Mouse (Mus musculus) CD4-positive, CD25-positive, alpha-beta regulatory T cell, adult 4 months (primary cell): Measurements from ENCODE around the gene Sppl2b. TPM values are rescaled to one million over a fixed set of nuclear protein-coding genes. Genes with fewer than 3 reads are reported as not detected.
A peak's percentile ranks its signal among the peaks of the same experiment; 100 is the strongest.

ENCODE experiments used
- ATAC-seq: one replicate; pipeline ENCODE4 v1.8.0; 2017
- polyA plus RNA-seq, 2 experiments: library from polyadenylated mRNA; unstranded; fragments of 100-300 nt; shearing (Covaris generic); gene quantifications; one replicate each; pipeline ENCODE4 v1.2.1; 2017

The Sppl2b gene
- polyA plus RNA-seq, 2 experiments from 2014 or later: 12.2 to 22.2 TPM

DNA sequence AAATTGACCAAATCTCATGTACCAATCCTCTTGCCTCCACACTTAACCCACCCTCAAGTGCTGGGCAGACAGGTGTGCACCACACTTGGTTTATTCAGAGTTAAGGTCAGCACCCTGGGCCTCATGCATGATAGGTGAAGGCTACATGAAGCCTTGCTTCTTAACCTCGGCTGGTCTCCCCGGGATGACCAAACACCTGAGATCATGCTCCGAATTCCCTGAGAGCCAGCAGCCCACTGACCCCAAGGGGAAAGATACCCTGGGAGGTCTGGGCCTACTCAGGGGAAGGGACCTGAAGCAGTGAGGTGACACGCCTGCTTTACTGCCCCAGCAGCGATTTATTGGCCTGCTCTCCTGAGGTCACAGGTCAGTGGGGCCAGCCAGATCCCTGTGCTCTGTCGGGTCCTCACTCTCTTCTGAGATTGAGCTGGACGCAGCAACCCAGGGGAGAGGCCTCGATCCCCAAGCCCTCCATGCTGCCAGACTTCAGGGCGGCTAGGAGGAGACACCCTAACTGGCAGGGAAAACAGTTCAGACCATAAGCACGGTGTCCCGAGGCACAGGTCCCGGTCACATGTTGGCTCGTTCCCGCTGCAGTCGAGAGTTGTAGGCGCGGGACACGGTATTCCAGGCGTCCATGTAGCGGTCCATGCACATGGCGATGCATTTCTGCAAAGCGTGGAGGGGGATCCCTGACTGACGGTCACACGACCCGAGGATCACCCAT, 44.7 kb downstream of the Sppl2b start:
- no peak for ATAC-seq

DNA sequence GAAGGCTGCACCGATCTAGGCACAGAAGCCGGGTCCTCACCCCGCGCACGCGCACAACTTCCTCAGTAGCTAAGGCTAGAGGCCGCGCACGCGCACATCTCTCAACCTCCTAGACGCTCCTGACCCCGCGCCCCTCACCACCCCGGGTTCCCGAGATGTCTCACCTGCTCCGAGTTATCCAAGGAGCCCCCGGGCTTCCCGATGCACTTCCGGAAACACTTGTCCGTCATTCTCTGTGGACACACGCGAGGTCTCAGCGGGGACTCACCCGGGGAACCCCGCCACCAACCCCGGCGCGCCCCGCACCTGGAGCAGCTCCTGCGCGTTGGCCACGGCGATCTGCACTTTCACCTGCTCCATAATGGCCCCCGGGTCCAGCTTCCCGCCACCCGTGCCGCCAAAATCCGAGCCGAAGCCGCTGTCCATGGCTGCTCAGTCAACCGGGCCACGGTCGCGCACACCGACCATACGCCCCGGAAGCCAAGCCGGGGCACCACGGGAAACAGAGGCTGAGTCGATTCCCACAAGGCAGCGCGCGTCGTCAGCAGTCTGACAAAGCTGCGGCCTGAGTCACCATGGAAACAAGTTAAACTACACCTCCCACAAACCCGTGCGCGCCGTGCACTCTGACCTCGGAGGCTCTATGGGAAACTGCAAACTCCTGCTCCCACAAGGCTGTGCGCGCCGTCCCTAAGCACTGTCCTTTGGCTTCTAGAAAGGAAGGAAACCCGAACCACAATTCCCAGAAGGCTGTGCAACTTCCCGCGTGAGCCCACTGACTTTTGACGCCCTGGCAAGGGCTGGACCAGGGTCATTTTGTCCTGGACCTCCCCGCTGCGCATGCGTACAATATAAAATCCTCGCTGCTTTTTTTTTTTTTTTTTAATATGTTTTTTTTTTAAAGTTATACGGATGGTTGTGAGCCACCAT, 45.5 kb downstream of the Sppl2b start, which contains the start of gene Timm13:
Gene Timm13 (minus strand): TSS at position 652 of the 930 bp plus-strand sequence.
- peak; percentile 97 for ATAC-seq

DNA sequence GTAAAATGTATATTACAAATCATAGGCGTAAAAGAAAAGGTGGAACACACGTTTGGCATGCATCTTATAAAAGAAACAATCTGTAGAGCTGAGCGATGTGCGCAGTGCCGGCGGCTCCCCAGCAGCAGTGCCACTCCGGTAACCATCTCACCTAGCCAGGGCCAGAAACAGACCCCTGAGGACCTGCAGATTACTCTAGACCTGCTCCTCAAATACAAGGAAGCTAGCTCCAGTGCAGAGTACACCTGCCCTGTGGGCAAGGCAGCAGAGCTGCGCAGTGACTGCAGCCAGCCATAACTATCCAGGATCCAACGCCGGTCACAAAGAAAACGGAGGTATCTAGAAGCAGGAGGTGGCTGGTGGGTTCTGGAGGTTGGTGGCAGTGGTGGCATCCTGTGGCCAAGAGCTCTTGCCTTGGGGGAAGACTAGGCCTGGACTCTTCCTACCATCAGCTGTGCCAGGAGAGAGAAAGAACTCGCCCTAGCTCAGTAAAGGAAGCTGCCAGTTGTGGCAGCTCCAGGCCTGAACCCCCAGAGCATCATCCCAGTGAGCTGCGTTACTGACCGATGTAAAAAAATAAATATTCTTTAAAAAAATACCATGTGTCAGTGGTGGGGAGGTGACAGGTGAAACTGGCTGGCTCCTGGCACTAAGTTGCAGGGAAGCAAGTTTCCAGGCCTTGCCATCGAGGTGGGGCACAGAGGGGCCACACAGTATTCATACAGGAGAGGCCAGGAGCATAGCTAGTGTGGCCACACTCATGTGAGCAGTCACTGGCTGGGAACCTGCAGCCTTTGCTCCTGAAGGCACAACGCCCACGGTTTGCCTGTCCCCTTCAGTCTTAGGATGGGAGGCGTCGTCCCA, 46.6 kb downstream of the Sppl2b start:
- no peak for ATAC-seq

DNA sequence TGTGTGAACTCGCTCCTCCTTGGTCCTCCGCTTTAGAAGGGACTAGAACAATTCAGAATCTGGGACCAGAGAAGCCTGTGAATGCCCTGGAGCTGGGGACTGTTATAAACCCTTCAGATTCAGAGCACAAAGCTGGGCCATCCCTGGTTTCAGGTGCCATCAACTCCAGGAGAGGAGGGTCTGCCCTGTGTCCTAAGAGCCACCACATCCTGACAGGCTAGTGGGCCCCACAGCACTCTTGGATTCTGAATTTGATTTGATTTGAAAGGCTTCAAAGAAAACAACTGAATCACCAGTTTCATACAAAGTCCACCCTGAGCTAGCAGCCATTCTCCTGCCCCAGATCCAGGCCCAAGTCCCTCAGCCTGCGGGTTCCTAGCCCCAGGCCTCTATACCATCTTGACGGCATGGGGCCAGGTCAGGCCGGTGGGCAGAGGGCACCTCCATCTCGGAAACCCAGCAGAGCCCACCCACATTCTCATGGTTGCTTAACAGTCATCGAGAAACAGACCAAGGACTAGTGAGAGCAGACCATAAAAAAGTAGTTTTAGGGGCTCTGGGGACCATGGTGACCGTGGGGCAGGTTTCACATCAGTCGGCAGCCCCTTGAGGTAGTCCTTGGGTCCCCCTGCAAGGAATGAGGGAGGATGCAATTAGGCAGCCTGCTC, 47.3 kb downstream of the Sppl2b start:
- ATAC-seq: no peak

DNA sequence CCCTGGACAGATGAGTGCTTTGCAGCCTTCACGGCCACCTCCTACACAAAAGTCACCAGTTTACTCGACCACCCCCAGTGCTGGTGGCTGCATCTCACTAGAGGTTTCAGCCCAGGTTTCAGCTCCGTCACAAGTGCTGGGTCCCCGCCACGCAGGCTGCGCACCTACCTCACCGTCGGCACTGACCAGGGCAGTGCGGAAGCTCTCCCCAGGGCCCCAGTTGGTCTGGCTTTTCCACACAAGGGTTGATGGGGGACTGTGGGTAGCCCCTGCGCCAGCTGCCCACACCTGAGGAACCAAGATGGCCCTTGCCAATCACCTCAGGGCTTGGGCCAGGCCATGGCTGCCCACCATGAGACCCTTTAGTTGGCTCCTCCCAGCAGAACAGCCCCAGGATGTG, 48.2 kb downstream of the Sppl2b start:
- no peak for ATAC-seq

DNA sequence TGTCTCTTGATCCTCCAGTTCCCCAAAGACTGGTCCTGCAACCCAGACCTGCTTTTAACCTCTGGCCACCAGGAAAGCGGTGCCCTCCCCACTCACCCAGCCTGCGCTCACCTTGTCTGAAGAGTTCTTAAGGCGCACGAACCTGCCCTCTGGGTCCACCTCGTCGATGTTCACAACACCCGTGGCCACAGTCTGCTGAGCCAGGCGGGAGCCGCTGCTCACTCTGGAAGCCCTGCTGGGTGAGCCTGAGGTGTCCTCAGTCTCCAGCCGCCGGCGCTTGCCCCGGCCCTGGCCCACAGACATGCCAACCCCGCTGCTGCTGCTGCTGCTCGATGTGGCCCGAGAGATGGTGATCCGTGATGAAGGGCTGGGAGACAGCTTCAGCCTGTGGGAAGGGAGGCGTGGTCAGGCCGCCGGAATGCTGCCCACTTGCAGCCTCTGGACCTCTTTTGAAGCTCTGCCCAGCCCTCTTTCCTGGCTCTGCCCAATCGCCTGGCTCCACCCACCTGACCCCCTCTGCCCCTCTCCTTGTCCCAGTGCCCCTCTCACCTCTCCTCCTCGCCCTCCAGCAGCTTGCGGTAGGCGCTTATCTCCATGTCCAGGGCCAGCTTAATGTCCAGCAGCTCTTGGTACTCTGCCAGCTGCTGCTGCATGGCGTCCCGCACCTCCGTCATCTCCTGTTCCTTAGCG, 49.1 kb downstream of the Sppl2b start:
- no peak for ATAC-seq

DNA sequence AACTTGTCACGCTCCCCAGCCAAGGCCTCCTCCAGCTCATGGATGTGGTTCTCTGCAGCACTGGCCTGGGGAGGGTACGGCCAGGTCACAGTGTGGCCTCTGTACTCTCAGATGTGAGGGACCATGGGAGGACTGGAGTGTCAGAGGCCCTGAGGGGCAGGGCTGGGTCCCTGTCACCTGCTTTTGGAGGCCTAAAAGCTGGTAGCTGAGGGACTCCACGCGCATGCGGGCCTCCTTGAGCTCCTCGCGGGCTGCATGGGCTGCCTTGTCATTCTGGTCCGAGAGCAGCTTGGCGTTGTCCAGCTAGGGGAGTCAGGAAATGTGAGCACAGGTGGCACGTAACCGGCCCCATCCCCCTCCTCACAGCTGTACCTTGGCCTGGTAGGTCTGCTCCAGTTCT, 49.6 kb downstream of the Sppl2b start:
- no peak for ATAC-seq

DNA sequence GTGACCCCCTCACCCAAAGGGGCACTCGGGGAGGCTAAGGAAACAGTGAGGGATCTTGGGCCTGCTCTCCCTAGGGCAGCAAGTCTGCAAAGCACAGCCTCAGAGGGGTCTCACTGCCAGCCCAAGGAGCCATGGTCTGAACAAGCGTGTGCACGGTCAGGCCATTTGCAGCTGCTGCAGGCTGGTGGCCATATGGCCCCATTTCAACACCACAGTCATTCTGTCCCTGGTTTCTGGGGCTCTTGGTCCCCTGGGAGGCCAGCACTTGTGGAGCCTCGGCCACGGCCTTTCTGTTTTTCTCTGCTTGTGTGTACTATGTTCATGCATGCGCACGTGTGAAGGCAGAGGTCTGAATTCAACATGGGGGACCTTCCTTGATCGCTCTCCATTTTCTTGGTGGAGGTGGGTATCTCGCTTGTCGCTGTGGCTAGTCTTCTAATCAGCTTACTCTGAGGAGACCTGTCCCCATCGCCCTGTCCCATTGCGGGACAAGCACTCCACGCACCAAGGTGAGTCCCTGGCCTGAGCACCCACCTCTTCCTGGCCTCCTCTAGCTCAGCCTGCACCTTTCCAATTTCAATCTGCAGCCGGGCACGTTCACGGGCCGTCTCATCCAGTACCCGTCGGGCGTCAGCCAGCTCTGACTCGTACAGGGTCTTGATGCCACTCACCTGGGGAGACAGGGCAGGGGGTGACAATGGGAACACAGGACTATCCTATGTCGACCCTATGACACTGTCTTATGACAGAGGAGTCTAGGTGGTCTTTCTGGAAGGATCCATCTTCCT, 54.5 kb downstream of the Sppl2b start:
- no peak for ATAC-seq

DNA sequence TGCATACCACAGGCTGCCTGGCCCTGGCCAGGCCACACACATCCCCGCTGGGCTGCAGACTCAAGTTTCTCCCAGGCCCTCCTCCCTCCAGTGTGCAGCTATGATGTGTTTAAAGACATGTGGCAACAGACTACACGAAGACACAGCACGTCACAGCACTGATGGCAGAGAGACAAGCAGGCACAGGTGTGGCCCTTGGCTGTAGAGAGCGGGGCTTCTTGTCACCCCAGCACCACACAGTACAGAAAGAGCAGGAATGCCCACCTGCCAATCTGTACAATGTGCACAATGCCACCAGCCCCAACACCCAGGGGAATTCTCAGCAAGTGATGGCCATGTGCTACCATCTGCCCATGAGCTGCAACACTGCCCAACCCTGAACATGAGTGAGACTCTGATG, 56.3 kb downstream of the Sppl2b start:
- ATAC-seq: no peak

DNA sequence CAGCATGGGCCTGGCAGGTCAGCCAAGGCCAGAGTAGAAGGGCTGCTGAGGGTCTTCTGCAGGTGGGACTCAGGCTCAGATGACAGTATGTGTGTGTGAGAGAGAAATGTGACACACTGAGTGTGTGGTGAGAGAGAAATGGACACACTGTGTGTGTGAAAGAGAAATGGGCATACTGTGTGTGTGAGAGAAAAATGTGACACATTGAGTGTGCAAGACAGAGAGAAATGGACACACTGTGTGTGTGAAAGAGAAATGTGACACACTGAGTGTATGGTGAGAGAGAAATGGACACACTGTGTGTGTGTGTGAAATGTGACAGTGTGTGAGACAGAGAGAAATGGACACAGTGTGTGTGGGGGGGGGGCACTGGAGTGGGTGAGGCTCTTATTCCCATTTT, 56.8 kb downstream of the Sppl2b start:
- ATAC-seq: no peak

DNA sequence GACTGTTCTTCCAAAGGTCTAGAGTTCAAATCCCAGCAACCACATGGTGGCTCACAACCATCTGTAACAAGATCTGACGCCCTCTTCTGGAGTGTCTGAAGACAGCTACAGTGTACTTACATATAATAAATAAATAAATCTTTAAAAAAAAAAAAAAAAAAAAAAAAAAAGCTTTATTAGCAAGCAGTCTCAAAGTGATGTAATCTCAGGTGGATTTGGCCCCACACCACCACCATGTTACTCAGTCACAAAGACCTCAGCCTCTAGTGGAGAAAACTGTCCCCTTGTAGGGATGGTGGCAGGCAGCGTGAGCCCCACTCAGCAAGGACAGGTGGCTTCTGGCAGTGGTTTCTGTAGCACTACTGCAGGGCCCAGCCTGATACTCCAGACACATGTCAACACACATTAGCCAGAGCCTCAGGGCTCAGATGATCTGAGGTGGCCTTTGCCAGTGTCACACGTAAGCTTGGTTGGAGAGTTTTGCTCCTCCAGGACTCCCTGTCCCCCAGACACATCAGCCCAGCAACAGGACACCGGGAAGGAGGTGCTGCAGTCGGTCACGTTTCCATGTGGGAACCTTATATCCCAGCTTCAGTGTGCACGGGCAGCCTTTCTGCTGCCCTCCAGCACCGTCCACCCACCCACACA, 58.4 kb downstream of the Sppl2b start:
- no peak for ATAC-seq

DNA sequence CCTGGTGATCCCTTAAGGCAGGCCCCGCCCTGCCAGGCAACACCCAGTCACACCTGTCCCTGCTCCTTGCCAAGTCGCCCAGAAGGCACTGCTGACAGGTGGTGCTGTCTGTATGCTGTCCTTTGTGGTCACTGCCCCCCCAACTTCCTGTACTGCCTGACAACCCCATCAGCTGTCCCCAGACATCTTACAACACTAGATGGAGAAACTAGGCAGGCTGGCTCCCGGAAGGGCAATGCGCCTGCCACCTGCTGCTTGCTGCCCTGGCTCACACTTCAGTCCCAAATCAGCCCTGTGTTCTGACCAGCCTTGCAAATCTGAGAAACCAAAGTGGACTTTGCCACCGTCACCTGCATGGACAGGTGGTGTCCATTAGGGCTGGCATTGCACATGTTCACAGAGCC, 59.2 kb downstream of the Sppl2b start:
- ATAC-seq: no peak

DNA sequence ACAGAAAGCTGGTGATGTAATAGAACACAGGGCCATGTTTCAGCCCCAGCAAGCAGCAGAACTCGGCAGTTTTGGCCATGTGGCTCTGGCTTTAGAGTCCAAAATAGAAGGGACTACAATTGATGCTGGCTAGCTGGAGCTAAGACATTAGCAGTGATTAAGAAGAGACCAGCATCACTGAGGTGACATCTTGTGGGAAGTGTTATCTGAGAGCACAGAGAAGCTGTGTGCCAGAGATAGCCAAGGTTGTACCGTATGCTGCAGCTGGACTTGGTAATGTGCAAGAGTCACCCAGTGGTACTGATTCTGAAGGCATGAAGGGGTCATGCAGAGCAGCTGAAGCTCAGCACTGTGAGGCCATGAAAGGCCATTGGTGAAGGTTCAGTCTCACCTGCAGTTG, 60.2 kb downstream of the Sppl2b start:
- no peak for ATAC-seq

DNA sequence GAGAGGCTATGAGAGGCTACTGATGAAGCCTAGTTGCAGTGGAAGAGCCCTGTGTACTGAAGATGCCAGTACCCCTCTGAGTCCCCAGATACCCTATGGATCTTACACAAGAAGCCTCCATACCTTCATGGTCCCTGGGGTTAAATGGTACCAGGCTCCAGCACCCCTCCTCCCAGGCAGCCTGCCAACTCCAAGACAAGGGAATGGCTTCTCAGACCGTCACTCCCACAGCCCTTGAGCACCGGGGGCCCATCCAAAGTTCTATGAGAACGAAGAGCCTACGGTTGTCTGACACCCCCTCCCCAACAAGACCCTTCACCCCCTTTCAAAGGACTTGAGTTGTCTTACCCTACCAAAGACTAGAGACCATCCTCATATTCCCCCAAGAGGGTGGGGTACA, 60.7 kb downstream of the Sppl2b start:
- ATAC-seq: no peak

DNA sequence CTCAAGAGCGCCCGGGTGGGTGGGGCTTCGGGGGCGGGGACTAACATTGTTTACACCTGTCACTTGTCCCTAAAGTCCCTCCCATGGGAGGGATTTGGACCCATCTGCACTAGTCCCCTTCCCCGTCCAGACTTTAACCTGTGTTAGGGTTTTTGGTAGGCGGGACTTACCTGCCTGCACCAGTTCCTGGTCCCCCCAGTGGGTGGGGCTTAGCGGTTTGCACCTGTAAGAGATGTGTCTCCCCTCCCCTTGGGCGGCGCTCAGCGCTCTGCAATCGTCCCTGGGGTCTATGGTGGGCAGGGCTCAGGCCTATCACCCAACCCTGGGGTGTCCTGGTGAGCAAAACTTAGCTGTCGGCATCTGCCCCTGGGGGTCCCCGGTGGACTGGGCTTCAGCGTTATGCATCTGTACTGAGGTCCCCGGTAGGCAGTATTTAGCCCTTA, 62.3 kb downstream of the Sppl2b start:
- ATAC-seq: peak; percentile 37

DNA sequence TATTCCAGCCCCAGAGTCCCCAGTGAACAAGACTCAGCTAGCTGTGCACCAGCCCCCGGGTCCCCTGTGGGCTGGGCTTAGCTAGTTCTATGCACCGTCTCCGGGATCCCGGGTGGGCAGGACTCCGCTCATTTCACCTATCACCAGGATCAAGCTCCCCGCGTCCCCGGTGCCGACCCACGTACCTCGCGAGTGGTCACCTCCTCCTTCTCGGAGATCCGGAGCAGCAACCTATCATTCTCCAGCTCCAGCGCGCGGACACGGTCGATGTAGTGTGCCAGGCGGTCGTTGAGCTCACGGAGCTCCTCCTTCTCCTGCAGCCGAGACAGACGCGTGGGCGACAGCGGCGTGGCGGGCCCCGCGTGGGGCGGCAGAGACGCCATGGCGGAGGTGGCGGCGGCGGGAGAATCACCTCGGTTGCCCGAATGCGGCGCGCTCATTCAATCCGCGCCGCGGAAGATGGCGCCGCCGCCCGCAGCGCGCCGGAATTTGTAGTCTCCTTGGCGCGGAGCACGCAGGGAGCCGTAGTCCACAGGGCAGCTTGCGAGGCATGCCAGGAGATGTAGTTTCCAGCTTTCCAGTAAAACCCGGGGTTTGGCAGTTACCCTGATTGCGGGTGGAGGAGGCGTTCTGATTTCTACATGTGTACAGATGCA, 62.8 kb downstream of the Sppl2b start, which contains the start of gene Lmnb2:
Gene Lmnb2 (minus strand): TSS at position 467 of the 656 bp plus-strand sequence.
- ATAC-seq: peak; percentile 76
